Mouse (Mus musculus) ovary, adult 18-20 months (tissue): Measurements from ENCODE around the gene 1810024B03Rik.
"Not testable (repeated sequence)": the region's sequence is repeated elsewhere in the genome, so short reads cannot be mapped to it uniquely, and the experiment has no call there.

Experiments used
- DNase-seq: peaks from one replicate; pipeline ENCODE4 v3.0.0; 2022; ENCODE audit warnings: low spot score, mixed read lengths

Gene 1810024B03Rik

GRCm38 (mm10) chr2:127182598-127183381 is 25.3 kb downstream of the 1810024B03Rik start:
- DNase-seq, result peak; percentile 80

DNA sequence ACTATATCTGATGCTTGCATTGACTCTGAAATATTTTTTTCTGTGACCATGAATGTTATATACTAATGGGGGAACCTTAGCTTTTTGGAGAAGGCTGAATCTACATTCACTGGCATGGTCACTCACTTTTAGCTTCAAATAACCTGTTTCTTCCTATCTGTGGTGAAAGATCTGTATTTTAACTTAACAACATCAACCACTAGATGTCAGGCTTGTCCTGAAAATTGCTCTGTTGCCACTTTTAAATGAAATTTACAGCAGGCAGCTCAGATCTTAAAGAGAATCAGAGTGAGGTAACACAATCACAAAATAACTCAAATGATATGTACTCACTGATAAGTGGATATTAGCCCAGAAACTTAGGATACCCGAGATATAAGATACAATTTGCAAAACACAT is 41.8 kb downstream of the 1810024B03Rik start:
- not testable (repeated sequence) for DNase-seq

DNA sequence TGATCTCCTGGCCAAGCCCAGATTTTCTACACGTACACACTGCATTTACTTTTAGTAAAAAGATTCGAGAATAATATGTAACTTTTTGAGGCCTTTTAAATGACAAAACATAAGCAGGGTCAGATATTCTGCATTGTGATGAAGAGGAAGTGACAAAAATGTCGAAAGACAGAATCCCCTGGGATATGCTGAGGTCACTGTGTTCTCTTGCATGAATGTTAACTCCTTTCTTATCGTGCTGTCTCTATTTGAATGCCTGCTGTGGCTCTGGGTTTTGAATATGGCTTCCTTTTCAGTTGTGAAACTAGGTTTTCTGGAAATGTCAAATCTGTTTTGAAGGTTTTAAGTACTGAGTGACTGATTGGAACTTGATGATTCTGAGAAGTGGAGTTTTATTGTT is 42.4 kb downstream of the 1810024B03Rik start:
- DNase-seq, result no peak

DNA sequence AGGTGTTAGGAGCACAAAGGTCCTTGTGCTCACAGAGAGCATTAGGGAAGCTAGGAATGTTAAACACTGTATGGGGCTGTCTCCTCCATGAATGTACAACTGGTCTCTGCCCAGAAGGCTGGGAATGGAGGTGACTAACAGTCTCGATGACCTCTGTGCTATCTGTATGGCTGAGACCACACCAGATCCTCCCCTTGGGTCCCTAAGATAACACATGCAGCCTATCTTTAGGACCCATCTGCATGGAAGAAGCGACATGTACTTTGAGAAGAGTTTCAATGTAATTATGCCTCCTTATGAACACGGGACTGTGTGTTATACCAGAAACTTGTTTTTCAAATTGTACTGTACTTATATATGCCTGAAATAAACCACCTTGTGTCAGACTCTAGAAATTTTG is 62.4 kb downstream of the 1810024B03Rik start:
- DNase-seq, result no peak

GRCm38 (mm10) chr2:127143158-127144063 is 64.7 kb downstream of the 1810024B03Rik start, which contains the start of gene Itpripl1:
Gene Itpripl1 (minus strand): TSS chr2:127143442.
- DNase-seq, result peak; percentile 61

GRCm38 (mm10) chr2:127142577-127143157 is 65.4 kb downstream of the 1810024B03Rik start:
- DNase-seq, result no peak

DNA sequence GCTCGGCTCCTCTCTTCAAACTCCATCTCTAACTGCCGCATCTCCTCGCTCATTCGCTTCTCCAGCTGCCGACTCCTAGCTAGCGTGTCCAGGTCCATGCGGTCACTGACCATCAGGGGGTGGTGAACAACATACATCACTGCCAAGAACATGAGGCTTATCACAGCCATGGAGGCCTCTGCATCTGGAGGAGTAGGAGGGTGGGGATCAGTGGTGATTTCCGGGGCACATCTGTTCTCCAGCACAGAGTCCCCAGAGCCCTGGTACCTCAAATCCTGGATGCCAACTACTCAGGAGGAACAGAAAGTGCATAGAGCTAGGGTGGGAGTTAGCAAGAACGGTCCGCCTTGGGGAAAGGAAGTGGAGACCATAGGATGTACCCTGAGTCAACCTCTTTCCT is 66.0 kb downstream of the 1810024B03Rik start:
- DNase-seq, result no peak

GRCm38 (mm10) chr2:127140011-127140410 is 68.1 kb downstream of the 1810024B03Rik start:
- DNase-seq, result no peak

DNA sequence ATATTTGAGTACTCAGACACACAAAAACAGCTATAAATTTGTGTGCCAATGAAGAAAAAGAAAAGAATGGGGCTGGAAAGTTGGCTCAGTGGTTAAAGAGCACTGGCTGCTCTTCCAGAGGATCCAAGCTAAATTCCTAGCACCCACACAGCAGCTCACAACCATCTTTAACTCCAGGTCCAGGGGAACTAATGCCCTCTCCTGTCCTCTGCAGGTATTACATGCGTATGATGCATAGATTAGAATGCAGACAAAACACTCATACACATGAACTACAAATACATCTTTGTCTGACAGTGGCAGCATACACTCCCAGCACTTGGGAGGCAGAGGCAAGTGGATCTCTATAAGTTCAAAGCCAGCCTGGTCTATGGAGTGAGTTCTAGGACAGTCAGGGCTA is 68.5 kb downstream of the 1810024B03Rik start:
- DNase-seq, result no peak

DNA sequence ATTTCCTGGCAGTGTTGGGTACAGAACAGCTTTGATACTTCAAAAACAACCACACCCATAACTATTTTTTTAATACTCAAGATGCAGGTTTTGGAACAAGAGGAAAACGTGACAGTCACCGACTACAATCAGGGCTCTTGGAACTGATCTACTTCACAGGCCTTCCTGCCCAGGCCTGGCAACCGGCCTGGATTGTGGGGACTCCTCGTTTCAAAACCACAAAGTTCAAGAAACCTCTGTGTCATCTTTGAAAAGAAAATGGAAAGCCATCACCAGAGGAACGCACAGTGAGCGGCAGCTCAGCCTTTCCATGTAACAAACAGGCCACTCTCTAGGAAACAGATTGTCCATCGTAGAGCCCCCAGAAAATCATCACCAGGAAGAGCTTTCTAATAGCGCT is 69.0 kb downstream of the 1810024B03Rik start:
- DNase-seq, result no peak

GRCm38 (mm10) chr2:127138449-127138848 is 69.6 kb downstream of the 1810024B03Rik start:
- no peak for DNase-seq

DNA sequence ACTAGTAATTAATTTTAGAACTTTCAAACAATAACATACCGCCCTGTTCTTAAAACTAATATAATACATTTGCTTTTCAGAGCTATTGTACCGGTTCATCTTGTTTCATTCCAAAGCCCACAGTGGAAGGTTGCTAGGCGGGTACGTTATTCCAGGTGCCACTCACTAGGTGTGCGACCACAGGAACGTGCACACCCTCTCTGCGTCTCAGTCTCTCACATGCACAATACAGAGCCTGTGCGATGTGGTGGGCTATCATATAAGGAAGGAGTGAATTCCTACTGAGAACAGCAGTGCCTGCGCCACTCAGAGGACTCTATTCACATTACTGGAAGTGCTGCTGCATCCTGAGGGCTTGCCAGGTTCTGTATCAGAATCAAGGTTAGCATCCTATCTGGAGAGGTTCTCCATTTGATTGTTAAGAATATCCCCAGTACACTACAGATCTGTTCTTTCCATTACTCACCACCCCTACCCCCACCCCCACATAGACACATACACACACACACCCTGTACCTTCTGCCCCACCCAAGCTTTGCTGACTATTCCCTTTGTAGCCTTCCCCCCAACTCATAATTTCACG is 70.2 kb downstream of the 1810024B03Rik start:
- DNase-seq, result no peak

DNA sequence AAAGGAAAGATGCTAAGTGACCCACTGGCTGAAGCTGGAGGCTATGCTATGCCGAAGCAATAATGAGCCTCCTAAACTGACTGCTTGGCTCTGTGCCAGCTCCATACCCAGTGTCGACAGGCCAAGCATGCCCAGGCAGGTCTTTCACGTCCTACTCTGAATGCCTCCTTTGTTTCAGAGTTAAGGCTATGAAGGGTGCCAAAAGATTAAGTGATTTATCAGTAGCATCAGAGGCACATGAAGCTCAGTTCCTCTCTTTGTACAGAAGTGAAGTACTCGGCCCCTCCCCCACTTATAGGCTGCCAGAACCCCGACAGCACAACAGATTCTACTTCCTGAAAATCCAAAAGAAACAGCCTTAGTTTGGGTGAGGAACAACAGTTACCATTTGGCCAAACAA is 71.1 kb downstream of the 1810024B03Rik start:
- DNase-seq, result no peak
